Mouse (Mus musculus) cortical plate, adult 2 months (tissue): Measurements from ENCODE around the gene Nos1.

Experiments
- CTCF ChIP-seq: fragments of 200-500 bp; IDR thresholded peaks from 2 replicates; pipeline ENCODE4 v1.5.1; 2011; ENCODE audit warnings: mild to moderate bottlenecking, control low read depth, low read length; ENCODE audit not compliant: insufficient read depth; ENCODE audit errors: extremely low read depth
- POLR2A ChIP-seq: fragments of 200-500 bp; IDR thresholded peaks from 2 replicates; pipeline ENCODE4 v1.6.1; 2011; ENCODE audit warnings: mild to moderate bottlenecking, low read length, control low read depth; ENCODE audit not compliant: insufficient read depth; ENCODE audit errors: extremely low read depth

GRCm38 (mm10) chr5:117978159-117978697 lies 197.4 kb downstream of the Nos1 start:
- TF ChIP-seq CTCF (no peak), POLR2A (no peak)
